Mouse (Mus musculus) kidney, embryonic 16.5 days (tissue): ENCODE data around the gene Gm525. TPM values are rescaled to one million over a fixed set of nuclear protein-coding genes. Genes with fewer than 3 reads are reported as not detected.
"Not testable (repeated sequence)": the region's sequence is repeated elsewhere in the genome, so short reads cannot be mapped to it uniquely, and the experiment has no call there.

Experiments
- ATAC-seq: fragments of 200-750 bp; cut with Nextera tagmentation; 2 replicates; pipeline ENCODE4 v1.8.0; 2017; ENCODE audit warnings: moderate TSS enrichment; ENCODE audit not compliant: low FRiP score, low TSS enrichment
- H3K27ac ChIP-seq: fragments of 300-500 bp; sonication (generic); 2 replicates; pipeline ENCODE4 v1.5.1; 2014; ENCODE audit warnings: low read length
- H3K27me3 ChIP-seq: fragments of 300-500 bp; sonication (generic); 2 replicates; pipeline ENCODE4 v1.6.1; 2014; ENCODE audit warnings: low read length, control low read depth, mixed read lengths; ENCODE audit not compliant: insufficient read depth
- H3K36me3 ChIP-seq: fragments of 300-500 bp; sonication (generic); 2 replicates; pipeline ENCODE4 v1.6.1; 2014; ENCODE audit warnings: low read length, control low read depth, mixed read lengths; ENCODE audit not compliant: insufficient read depth
- H3K4me1 ChIP-seq: fragments of 300-500 bp; sonication (generic); 2 replicates; pipeline ENCODE4 v1.6.1; 2014; ENCODE audit warnings: low read length, control low read depth, mixed read lengths; ENCODE audit not compliant: insufficient read depth
- H3K4me2 ChIP-seq: fragments of 300-500 bp; sonication (generic); replicated peaks from 2 replicates; pipeline ENCODE4 v1.6.1; 2014; ENCODE audit warnings: low read depth, low read length
- H3K4me3 ChIP-seq: fragments of 300-500 bp; sonication (generic); 2 replicates; pipeline ENCODE4 v1.5.1; 2014; ENCODE audit warnings: mild to moderate bottlenecking, low read length
- H3K9ac ChIP-seq: fragments of 300-500 bp; sonication (generic); replicated peaks from 2 replicates; pipeline ENCODE4 v1.6.1; 2014; ENCODE audit warnings: low read length
- H3K9me3 ChIP-seq: fragments of 300-500 bp; sonication (generic); 2 replicates; pipeline ENCODE4 v1.6.1; 2016; ENCODE audit warnings: low read length, control low read depth
- WGBS: fragments of 180-500 bp; shearing (Covaris S2); extraction: QIAGEN DNeasy Blood & Tissue Kit; methylation state at CpG from one replicate; pipeline ENCODE4 v1.1.7; 2014; 5-methylcytosine and 5-hydroxymethylcytosine counted together
- polyA plus RNA-seq: library from polyadenylated mRNA; unstranded; fragments of >200 nt; fragmentation: Nextera tagmentation; extraction: Ambion mirVana; gene quantifications from 2 replicates; pipeline ENCODE4 v1.2.1, GENCODE M21; 2015

The Gm525 gene
- polyA plus RNA-seq, 1 experiment from 2014 or later = 0.41 TPM

- ATAC-seq = no peak
- Histone ChIP-seq H3K9ac (no peak overlapping the region), H3K4me3 (no peak overlapping the region), H3K27me3 (no peaks in the 10 kb centered on the region), H3K36me3 (peaks cover 34% of the 10 kb centered on the region), H3K4me1 (no peaks in the 10 kb centered on the region), H3K9me3 (no peaks in the 10 kb centered on the region), H3K27ac (no peak overlapping the region), H3K4me2 (no peak overlapping the region)
- WGBS = 89% methylated on average over 6 of the region's 6 CpGs
Measured at GRCm38 (mm10) chr11:89038496-89038895, 35.1 kb upstream of the Gm525 start.

DNA sequence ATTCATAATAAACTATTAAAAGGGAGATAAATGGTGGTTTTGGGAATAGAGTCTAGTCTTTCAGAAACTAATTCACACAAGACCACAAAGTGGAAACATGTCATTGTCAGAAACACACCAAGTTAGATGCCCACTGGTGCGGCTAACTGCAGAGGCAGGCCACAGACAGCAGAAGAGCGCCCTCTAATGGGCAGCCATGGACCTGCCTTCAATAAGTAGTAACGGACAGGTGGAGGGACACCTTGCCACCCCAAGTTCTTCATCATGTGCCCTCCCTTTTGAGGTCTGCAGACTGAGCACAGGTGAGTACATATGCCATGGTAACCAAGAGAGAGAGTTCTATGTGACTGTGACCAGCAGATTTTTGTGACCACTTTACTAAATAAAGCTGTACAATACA, 34.3 kb upstream of the Gm525 start:
- peaks cover 35% of the 10 kb centered on the region for H3K36me3 ChIP-seq
- H3K27me3 ChIP-seq = no peaks in the 10 kb centered on the region
- no peaks in the 10 kb centered on the region for H3K9me3 ChIP-seq
- H3K4me1 ChIP-seq = no peaks in the 10 kb centered on the region
- H3K4me3 ChIP-seq = no peak overlapping the region
- ATAC-seq = no peak
- 37% methylated on average over 3 of the region's 3 CpGs for WGBS
- H3K4me2 ChIP-seq = no peak overlapping the region
- H3K27ac ChIP-seq = no peak overlapping the region
- H3K9ac ChIP-seq = no peak overlapping the region

DNA sequence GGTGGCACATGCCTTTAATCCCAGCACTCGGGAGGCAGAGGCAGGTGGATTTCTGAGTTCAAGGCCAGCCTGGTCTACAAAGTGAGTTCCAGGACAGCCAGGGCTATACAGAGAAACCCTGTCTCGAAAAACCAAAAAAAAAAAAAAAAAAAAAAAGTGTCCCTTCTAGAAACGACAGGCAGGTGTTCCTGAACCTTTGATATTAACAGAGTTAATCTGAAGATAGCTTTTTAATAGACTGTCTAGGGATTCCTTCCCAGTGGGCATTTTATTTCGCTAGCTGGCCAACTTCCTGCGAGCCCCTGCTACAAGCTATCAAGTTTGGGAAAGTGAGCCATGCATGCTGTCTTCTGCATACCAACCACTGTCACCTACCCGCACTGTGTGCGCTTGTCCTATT, 32.6 kb upstream of the Gm525 start:
- not testable (repeated sequence) for H3K27ac ChIP-seq, H3K27me3 ChIP-seq, H3K4me3 ChIP-seq, ATAC-seq, H3K9ac ChIP-seq, H3K4me2 ChIP-seq, H3K4me1 ChIP-seq
- Histone ChIP-seq H3K9me3 (peaks cover 11% of the 10 kb centered on the region), H3K36me3 (peaks cover 52% of the 10 kb centered on the region)
- 90% methylated on average over 6 of the region's 7 CpGs for WGBS

DNA sequence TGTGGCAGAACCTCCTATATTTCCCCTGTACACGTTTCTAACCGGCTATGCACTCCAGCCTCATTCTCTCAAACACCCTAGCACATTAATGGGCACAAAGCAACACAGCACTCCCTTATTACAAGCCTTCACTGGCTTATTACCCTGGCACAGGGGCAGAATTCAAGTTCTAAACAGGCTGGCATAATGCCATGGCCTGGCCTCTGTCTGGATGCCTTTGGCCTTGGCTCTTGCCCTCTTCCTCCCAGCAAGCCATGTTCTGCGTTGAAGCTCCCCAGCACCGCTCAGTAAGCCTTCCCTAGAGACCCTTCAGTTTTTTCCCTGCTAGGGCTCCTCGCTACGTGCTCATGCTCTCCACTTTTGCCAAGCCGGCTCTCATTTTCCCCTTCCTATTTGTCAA, 30.6 kb upstream of the Gm525 start:
- Histone ChIP-seq H3K27ac (no peak overlapping the region), H3K27me3 (no peaks in the 10 kb centered on the region), H3K4me2 (no peak overlapping the region), H3K36me3 (peaks cover 65% of the 10 kb centered on the region), H3K4me3 (no peak overlapping the region), H3K4me1 (no peaks in the 10 kb centered on the region), H3K9ac (no peak overlapping the region), H3K9me3 (peaks cover 11% of the 10 kb centered on the region)
- WGBS = 92% methylated on average over 7 of the region's 7 CpGs
- no peak for ATAC-seq

- not testable (repeated sequence) for H3K27me3 ChIP-seq, H3K4me3 ChIP-seq, H3K9ac ChIP-seq, H3K4me2 ChIP-seq, H3K4me1 ChIP-seq, ATAC-seq, H3K27ac ChIP-seq
- peaks cover 11% of the 10 kb centered on the region for H3K9me3 ChIP-seq
- peaks cover 64% of the 10 kb centered on the region for H3K36me3 ChIP-seq
- WGBS = 96% methylated on average over 3 of the region's 3 CpGs
Measured at GRCm38 (mm10) chr11:89045501-89045900, 28.1 kb upstream of the Gm525 start.

DNA sequence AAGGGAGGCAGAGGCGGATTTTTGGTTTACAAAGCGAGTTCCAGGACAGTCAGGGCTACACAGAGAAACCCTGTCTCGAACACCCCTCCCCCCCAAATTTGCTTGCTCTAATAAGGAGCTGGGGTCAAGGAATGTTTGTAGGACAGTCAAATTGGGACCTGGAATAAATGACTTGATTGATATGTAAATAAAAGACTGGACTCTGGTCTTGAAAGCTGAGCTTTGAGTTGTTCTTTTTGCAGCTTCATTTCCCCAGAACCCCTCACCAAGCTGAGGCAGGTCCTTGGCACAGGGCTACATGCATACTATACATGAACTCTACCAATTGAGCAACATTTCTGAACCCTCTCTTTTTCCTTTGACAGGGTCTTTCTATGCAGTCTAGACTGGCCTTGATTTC, 27.6 kb upstream of the Gm525 start:
- no peak overlapping the region for H3K9ac ChIP-seq
- H3K27ac ChIP-seq = no peak overlapping the region
- no peak overlapping the region for H3K4me2 ChIP-seq
- peaks cover 11% of the 10 kb centered on the region for H3K9me3 ChIP-seq
- no peaks in the 10 kb centered on the region for H3K4me1 ChIP-seq
- H3K27me3 ChIP-seq = no peaks in the 10 kb centered on the region
- peaks cover 65% of the 10 kb centered on the region for H3K36me3 ChIP-seq
- no peak overlapping the region for H3K4me3 ChIP-seq
- WGBS = 94% methylated on average over 3 of the region's 3 CpGs
- no peak for ATAC-seq

DNA sequence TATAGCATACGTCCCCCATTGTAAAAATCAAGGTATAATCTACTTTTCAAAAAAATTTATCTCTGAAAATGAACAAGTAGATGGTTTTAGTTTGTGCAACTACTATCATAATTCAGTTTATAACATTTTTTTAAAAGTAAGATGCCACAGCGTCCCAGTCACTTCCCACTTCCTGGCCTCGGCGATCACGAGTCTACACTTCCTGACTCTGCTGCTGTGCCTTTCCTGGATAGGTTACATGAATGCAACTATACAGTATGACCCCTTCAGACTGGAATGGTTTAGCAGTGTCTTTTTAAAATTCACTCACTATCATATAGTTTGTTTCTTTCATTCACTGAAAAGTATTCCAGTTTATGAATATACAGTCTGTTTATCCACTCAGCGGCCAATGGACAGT, 21.9 kb upstream of the Gm525 start:
- Histone ChIP-seq H3K4me3 (no peak overlapping the region), H3K4me2 (no peak overlapping the region), H3K9ac (no peak overlapping the region), H3K9me3 (no peaks in the 10 kb centered on the region), H3K27ac (no peak overlapping the region), H3K36me3 (peaks cover 33% of the 10 kb centered on the region), H3K27me3 (no peaks in the 10 kb centered on the region), H3K4me1 (no peaks in the 10 kb centered on the region)
- WGBS = 83% methylated on average over 6 of the region's 6 CpGs
- ATAC-seq = no peak

DNA sequence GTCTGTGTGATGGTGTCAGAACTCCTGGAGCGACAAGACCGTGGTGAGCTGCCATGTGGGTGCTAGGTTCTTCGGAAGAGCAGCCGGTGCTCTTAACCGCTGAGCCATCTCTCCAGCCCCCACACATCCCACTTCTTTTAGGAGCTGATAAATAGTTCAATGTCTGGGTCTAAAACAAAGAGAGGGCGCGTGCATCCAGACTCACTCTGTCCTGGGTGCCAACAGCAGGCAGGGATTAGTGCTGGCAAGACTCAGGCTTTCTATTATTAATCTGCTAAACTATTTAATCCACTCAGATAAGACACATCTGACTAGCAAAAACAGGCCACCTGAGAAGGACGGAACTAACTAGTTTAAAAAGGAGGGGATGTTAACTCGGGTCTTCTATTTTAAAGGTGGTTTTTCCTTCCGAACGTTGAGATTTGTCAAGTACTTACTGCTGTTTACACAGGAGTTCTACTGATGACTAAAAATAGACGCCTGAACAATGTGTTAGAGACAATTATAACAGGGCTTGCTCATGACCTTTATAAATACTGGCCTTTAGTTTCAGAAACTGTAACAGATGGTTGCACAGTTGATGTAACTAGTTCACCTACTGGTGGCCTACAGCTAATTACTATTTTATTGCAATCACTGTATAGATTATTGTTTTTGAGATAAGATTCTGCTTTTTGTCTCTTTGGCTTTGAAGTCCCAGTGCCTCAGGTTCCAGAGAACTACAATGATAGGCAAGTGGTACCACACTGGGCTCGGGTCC, 17.5 kb upstream of the Gm525 start:
- Histone ChIP-seq H3K36me3 (peaks cover 6% of the 10 kb centered on the region; the same call in 1 of the 2 replicates), H3K27me3 (no peaks in the 10 kb centered on the region), H3K4me3 (no peak overlapping the region), H3K4me2 (no peak overlapping the region), H3K4me1 (peaks cover 15% of the 10 kb centered on the region), H3K9me3 (no peaks in the 10 kb centered on the region), H3K9ac (no peak overlapping the region), H3K27ac (no peak overlapping the region)
- ATAC-seq = no peak
- WGBS = 84% methylated on average over 13 of the region's 13 CpGs

DNA sequence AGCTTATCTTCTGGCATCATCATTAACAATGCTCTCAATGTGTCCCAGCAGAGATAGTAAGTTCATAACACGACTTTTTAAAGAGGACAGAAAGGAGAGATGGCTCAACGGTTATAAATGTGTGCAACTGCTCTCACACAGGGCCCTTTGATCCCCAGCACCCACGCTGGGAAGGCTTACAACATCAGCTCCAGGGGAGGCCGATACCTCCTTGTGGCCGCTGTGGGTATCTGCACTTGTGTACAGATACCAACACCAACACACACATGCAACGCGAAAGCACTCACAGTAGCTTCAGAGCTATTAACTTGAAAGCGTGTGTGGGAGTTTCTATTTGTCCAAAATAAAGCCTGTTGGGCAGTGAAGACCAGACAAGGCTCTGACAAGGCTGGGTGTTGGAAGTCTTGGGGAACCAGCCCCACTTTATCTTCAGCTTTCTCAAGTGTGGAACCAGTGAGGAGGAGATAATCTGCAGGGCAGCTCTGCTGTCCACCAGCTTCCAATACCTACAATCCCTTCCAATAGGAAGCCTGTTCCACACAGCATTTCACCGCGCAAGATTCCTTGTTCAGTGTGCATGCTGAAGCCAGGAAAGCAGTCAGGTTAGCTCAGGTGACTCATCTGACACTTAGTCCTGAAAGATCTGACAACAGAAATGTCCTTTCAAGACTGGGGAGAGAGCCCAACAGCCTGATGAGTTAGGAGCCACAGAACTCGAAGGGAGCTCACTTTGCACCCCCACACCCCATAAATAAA, 14.9 kb upstream of the Gm525 start:
- no peak for ATAC-seq
- no peak overlapping the region for H3K27ac ChIP-seq
- peak overlapping the region; percentile 76 for H3K4me2 ChIP-seq
- 64% methylated on average over 11 of the region's 11 CpGs for WGBS
- no peaks in the 10 kb centered on the region for H3K27me3 ChIP-seq
- H3K36me3 ChIP-seq = peaks cover 5% of the 10 kb centered on the region; the same call in 1 of the 2 replicates
- H3K4me1 ChIP-seq = peaks cover 15% of the 10 kb centered on the region
- H3K4me3 ChIP-seq = peak overlapping the region; percentile 90
- no peak overlapping the region; the same call in 1 of the 2 replicates for H3K9ac ChIP-seq
- no peaks in the 10 kb centered on the region for H3K9me3 ChIP-seq

DNA sequence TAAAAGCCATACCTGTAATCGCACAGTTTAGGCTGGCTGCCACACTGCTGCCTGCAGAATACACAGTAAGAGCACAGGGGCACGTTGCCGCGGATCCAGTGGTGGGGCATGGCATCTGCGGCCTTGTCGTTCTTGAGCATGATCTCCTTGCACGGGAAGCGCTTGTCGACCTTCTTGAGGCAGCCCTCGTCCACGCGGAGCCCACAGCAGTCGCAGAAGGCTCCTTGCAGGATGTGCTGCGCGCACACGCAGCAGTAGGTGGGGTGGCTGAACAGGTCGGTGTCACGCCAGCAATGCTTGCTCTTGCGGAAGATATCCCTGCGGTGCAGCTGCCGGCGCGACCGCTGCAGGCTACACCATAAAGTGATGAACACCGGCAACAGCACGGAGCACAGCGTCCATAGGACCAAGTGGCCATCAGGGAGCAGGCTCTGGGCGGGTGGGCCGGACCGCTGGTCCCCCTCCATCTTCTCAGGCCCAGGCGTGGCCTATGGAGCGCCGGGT, 13.7 kb upstream of the Gm525 start:
- H3K36me3 ChIP-seq = no peaks in the 10 kb centered on the region
- H3K27ac ChIP-seq = peak overlapping the region; percentile 62
- ATAC-seq = 0 out of 2 replicates have a peak, but pooled peaks have one; percentile 33
- peak overlapping the region; percentile 90 for H3K4me3 ChIP-seq
- H3K9ac ChIP-seq = peak overlapping the region; percentile 86
- H3K9me3 ChIP-seq = no peaks in the 10 kb centered on the region
- WGBS = under 1% methylated on average over 32 of the region's 33 CpGs
- H3K27me3 ChIP-seq = no peaks in the 10 kb centered on the region
- peaks cover 15% of the 10 kb centered on the region for H3K4me1 ChIP-seq
- H3K4me2 ChIP-seq = peak overlapping the region; percentile 76
